Mouse (Mus musculus) left cerebral cortex, adult 18-20 months (tissue): ENCODE data around the gene Gdpd3. TPM values are rescaled to one million over a fixed set of nuclear protein-coding genes. Genes with fewer than 3 reads are reported as not detected.
A peak's percentile ranks its signal among the peaks of the same experiment; 100 is the strongest.

Experiments used
- DNase-seq, 2 experiments: peaks; one replicate each; pipeline ENCODE4 v3.0.0; 2021 to 2022; ENCODE audit warnings: low spot score in 2 of 2, mixed read lengths in 1 of 2
- total RNA-seq, 2 experiments: library from RNA; stranded (reverse); gene quantifications; 2 replicates each; pipeline ENCODE4 v1.2.3; 2021

The Gdpd3 gene
- total RNA-seq, 2 experiments from 2014 or later: 1.3 to 3.5 TPM

- no peak for DNase-seq
Measured at GRCm38 (mm10) chr7:126782693-126783092, 16.6 kb downstream of the Gdpd3 start.

- no peak for DNase-seq
Measured at GRCm38 (mm10) chr7:126784469-126784868, 18.3 kb downstream of the Gdpd3 start.

GRCm38 (mm10) chr7:126785056-126785455 lies 18.9 kb downstream of the Gdpd3 start:
- no peak for DNase-seq

- DNase-seq: no peak
Measured at GRCm38 (mm10) chr7:126786142-126786541, 20.0 kb downstream of the Gdpd3 start.

GRCm38 (mm10) chr7:126789141-126789540 lies 23.0 kb downstream of the Gdpd3 start:
- DNase-seq: no peak

- DNase-seq: peak; percentile 98
Measured at GRCm38 (mm10) chr7:126791851-126792720, 26.0 kb downstream of the Gdpd3 start, which contains the start of gene Ppp4c. TSS of gene Ppp4c (minus strand) at chr7:126792496.

GRCm38 (mm10) chr7:126792721-126793443 lies 26.7 kb downstream of the Gdpd3 start:
- DNase-seq: no peak

GRCm38 (mm10) chr7:126793456-126794270 lies 27.5 kb downstream of the Gdpd3 start:
- DNase-seq: no peak

GRCm38 (mm10) chr7:126794271-126794605 lies 28.1 kb downstream of the Gdpd3 start:
- no peak for DNase-seq

- DNase-seq: no peak
Measured at GRCm38 (mm10) chr7:126795387-126796317, 29.5 kb downstream of the Gdpd3 start.

GRCm38 (mm10) chr7:126796350-126796932 lies 30.3 kb downstream of the Gdpd3 start:
- peak in 1 of 2 experiments; percentile 56 for DNase-seq

- no peak for DNase-seq
Measured at GRCm38 (mm10) chr7:126797411-126798126, 31.4 kb downstream of the Gdpd3 start, which contains the start of gene Fam57b. TSS of gene Fam57b (plus strand) at chr7:126797668.

GRCm38 (mm10) chr7:126798127-126799049 lies 32.3 kb downstream of the Gdpd3 start:
- DNase-seq: peak in 1 of 2 experiments; percentile 47

GRCm38 (mm10) chr7:126799050-126799467 lies 32.9 kb downstream of the Gdpd3 start:
- peak; percentile 97 to 98 for DNase-seq

GRCm38 (mm10) chr7:126799468-126800268 lies 33.5 kb downstream of the Gdpd3 start:
- peak in 1 of 2 experiments; percentile 85 for DNase-seq

GRCm38 (mm10) chr7:126800269-126801056 lies 34.3 kb downstream of the Gdpd3 start:
- DNase-seq: no peak
